Mouse (Mus musculus) lung, embryonic 15.5 days (tissue): ENCODE measurements at regions not wholly inside any gene's neighbourhood (a gene's known extent, or its start where the extent isn't known, plus 50 kb on each side); places are given as distances from the start of the nearest gene placed in this dataset.
"Not testable (repeated sequence)": the region's sequence is repeated elsewhere in the genome, so short reads cannot be mapped to it uniquely, and the experiment has no call there.

Experiments
- ATAC-seq: fragments of 200-750 bp; cut with Nextera tagmentation; 2 replicates; pipeline ENCODE4 v1.8.0; 2017; ENCODE audit warnings: moderate number of reproducible peaks, borderline replicate concordance; ENCODE audit not compliant: low FRiP score, low TSS enrichment; ENCODE audit errors: extremely low read depth
- H3K27ac ChIP-seq: fragments of 300-500 bp; sonication (generic); 2 replicates; pipeline ENCODE4 v1.5.1; 2015; ENCODE audit warnings: moderate library complexity, mild to moderate bottlenecking, inconsistent platforms
- H3K27me3 ChIP-seq: fragments of 300-500 bp; sonication (generic); 2 replicates; pipeline ENCODE4 v1.6.1; 2015; ENCODE audit warnings: inconsistent platforms
- H3K36me3 ChIP-seq: fragments of 300-500 bp; sonication (generic); 2 replicates; pipeline ENCODE4 v1.6.1; 2015; ENCODE audit warnings: inconsistent platforms
- H3K4me1 ChIP-seq: fragments of 300-500 bp; sonication (generic); 2 replicates; pipeline ENCODE4 v1.6.1; 2015; ENCODE audit warnings: inconsistent platforms
- H3K4me2 ChIP-seq: fragments of 300-500 bp; sonication (generic); 2 replicates; pipeline ENCODE4 v1.6.1; 2015; ENCODE audit warnings: inconsistent platforms, mild to moderate bottlenecking, moderate library complexity
- H3K4me3 ChIP-seq: fragments of 300-500 bp; sonication (generic); 2 replicates; pipeline ENCODE4 v1.5.1; 2015; ENCODE audit warnings: mild to moderate bottlenecking, inconsistent platforms
- H3K9ac ChIP-seq: fragments of 300-500 bp; sonication (generic); 2 replicates; pipeline ENCODE4 v1.6.1; 2015; ENCODE audit warnings: inconsistent platforms
- H3K9me3 ChIP-seq: fragments of 300-500 bp; sonication (generic); 2 replicates; pipeline ENCODE4 v1.6.1; 2016; ENCODE audit warnings: inconsistent platforms
- WGBS: fragments of 180-500 bp; shearing (Covaris S2); methylation state at CpG from one replicate; pipeline ENCODE4 v1.1.7; 2015; 5-methylcytosine and 5-hydroxymethylcytosine counted together

DNA sequence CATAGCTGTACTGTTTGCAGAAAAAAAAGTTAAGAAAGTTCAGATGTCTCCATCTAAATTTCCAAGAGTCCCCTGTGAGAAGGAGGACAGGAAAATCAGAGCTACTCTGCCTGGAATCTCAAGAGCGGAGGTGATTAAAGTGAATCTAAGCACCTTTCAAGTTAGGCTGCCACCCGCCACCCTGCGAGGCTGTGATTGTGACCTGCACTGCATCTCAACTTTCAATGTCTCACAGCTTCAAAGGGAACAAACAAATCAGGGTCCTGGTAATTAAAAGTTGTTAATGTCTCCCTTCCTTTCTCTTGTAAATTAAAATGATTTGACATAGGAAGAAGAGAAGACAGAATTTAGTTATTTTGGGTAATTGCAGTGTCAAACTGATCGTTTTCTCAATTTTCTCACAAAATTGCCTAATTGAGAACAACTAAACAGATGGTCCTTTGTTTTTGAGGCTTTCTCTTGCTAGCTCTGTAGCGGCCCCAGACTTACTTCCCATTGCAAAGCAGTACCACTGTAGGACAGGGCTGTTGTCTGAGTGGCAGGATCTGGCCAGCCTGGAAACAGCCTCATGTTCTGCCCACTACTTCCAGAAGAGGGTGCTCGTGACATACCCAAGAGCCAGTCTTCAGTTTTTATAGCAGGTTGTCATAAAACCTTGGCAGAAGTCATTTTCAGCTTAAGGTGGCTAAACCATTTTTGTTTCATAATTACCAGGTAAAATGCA lies 187.9 kb upstream of the Pfkp start:
- no peak overlapping the region for H3K27ac ChIP-seq
- no peaks in the 10 kb centered on the region for H3K4me1 ChIP-seq
- no peaks in the 10 kb centered on the region for H3K9me3 ChIP-seq
- no peak overlapping the region for H3K9ac ChIP-seq
- H3K27me3 ChIP-seq, result no peaks in the 10 kb centered on the region
- WGBS, result 32% methylated on average over 6 of the region's 6 CpGs
- H3K4me3 ChIP-seq, result no peak overlapping the region
- H3K36me3 ChIP-seq, result no peaks in the 10 kb centered on the region
- ATAC-seq, result no peak
- H3K4me2 ChIP-seq, result no peak overlapping the region

DNA sequence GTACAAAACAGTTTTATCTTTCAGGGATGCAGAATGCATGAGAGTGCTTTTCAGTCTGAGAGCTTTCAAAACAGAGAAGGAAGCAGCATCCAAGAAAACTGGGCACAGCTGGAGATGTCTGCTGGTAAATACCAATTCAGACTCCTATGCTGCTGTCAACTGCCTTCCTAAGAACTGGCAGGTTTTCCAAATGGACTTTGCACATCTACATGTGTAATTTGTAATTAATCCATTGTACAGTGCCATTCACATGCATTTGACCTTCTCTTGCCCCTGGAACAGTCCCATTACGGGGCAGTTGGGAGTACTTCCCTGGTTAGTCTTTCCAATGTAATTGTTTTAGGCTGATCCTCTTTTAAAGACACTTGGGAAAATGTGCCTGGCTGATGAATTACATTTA lies 181.3 kb upstream of the Pfkp start:
- no peak for ATAC-seq
- H3K4me2 ChIP-seq, result no peak overlapping the region
- no peak overlapping the region for H3K9ac ChIP-seq

GRCm38 (mm10) chr13:6829346-6829745 lies 180.8 kb upstream of the Pfkp start:
- Histone ChIP-seq H3K36me3 (no peaks in the 10 kb centered on the region), H3K27me3 (no peaks in the 10 kb centered on the region), H3K4me2 (no peak overlapping the region), H3K27ac (no peak overlapping the region), H3K9ac (no peak overlapping the region), H3K4me1 (no peaks in the 10 kb centered on the region), H3K9me3 (no peaks in the 10 kb centered on the region), H3K4me3 (no peak overlapping the region)
- 90% methylated on average over 5 of the region's 5 CpGs for WGBS
- no peak for ATAC-seq

More for the DNA sequence above, 181.3 kb upstream of the Pfkp start:
- Histone ChIP-seq H3K9me3 (no peaks in the 10 kb centered on the region), H3K36me3 (no peaks in the 10 kb centered on the region), H3K4me1 (no peaks in the 10 kb centered on the region), H3K27ac (no peak overlapping the region), H3K4me3 (no peak overlapping the region), H3K27me3 (no peaks in the 10 kb centered on the region)
- 67% methylated on average over 1 of the region's 1 CpGs for WGBS

- H3K27ac ChIP-seq, result not testable (repeated sequence)
- 77% methylated on average over 8 of the region's 8 CpGs for WGBS
These were observed 180.2 kb upstream of the Pfkp start for GRCm38 (mm10) chr13:6828601-6829330.

DNA sequence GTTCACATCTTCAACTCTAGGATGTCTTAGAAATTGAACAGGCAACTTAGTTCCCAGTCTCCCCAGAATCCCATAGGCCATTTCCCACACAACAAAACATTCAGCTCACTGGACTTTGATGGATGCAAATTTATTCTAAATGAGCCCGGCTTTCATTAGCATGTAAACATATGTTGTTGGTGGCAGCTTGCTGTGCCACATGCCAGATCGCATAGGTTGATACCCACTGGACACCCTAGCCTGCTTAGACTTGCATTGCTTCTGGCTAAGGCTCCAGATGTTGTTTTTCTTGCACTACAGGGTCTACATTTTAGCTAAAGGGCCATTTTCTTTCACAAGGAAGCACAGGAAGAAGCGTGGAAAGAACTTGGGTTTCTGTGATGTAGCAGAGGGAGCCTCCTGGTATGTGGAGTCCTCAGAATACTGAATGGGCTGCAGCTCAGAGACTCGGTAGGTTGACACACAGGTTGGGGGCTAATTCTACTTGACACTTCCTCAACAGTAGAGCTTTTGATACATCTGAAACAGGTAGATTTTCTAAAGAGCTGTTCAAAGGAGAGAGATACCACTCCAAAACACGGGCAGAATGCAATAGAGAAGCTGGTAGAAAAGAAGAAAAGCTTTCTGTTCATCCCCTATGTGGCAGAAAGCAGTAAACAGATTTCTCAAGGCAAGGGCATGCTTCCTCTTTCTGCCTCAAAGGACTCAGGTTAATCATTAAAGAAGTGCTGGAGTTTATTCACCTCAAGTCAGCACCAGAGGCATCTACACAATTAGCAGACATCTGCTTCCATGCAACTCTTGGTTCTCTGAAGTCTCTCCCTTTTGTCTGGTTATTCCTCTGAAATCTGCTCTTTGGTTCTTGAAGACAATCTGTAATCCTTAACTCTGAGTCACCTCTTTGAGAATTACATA lies 153.9 kb upstream of the Pfkp start:
- WGBS, result 65% methylated on average over 5 of the region's 5 CpGs
- H3K27ac ChIP-seq, result no peak overlapping the region
- no peaks in the 10 kb centered on the region for H3K36me3 ChIP-seq
- no peak overlapping the region for H3K9ac ChIP-seq
- H3K9me3 ChIP-seq, result no peaks in the 10 kb centered on the region
- no peak overlapping the region for H3K4me3 ChIP-seq
- H3K4me1 ChIP-seq, result no peaks in the 10 kb centered on the region
- no peaks in the 10 kb centered on the region for H3K27me3 ChIP-seq
- no peak for ATAC-seq
- no peak overlapping the region for H3K4me2 ChIP-seq

More at GRCm38 (mm10) chr13:6828601-6829330, 180.2 kb upstream of the Pfkp start:
- H3K4me3 ChIP-seq, H3K27me3 ChIP-seq, H3K9me3 ChIP-seq, H3K4me2 ChIP-seq, H3K36me3 ChIP-seq, ATAC-seq, H3K9ac ChIP-seq, H3K4me1 ChIP-seq: not testable (repeated sequence)

GRCm38 (mm10) chr13:6767936-6768588 lies 119.5 kb upstream of the Pfkp start:
- Histone ChIP-seq H3K36me3 (no peaks in the 10 kb centered on the region), H3K27ac (no peak overlapping the region), H3K4me3 (no peak overlapping the region), H3K4me1 (no peaks in the 10 kb centered on the region), H3K4me2 (no peak overlapping the region), H3K27me3 (no peaks in the 10 kb centered on the region), H3K9me3 (no peaks in the 10 kb centered on the region), H3K9ac (no peak overlapping the region)
- ATAC-seq, result no peak
- WGBS, result 70% methylated on average over 6 of the region's 6 CpGs

GRCm38 (mm10) chr13:6757151-6757550 lies 108.6 kb upstream of the Pfkp start:
- Histone ChIP-seq H3K27me3 (no peaks in the 10 kb centered on the region), H3K4me2 (no peak overlapping the region), H3K27ac (no peak overlapping the region), H3K36me3 (no peaks in the 10 kb centered on the region), H3K9ac (no peak overlapping the region), H3K4me1 (no peaks in the 10 kb centered on the region), H3K4me3 (no peak overlapping the region), H3K9me3 (no peaks in the 10 kb centered on the region)
- no peak for ATAC-seq
- WGBS, result 77% methylated on average over 1 of the region's 1 CpGs

- no peaks in the 10 kb centered on the region for H3K36me3 ChIP-seq
- H3K4me3 ChIP-seq, result no peak overlapping the region
- ATAC-seq, result no peak
- WGBS, result 74% methylated on average over 5 of the region's 5 CpGs
- no peaks in the 10 kb centered on the region for H3K27me3 ChIP-seq
- H3K9ac ChIP-seq, result no peak overlapping the region
- H3K4me1 ChIP-seq, result no peaks in the 10 kb centered on the region
- no peaks in the 10 kb centered on the region for H3K9me3 ChIP-seq
- no peak overlapping the region for H3K27ac ChIP-seq
- no peak overlapping the region for H3K4me2 ChIP-seq
These were observed 103.0 kb upstream of the Pfkp start for GRCm38 (mm10) chr13:6751599-6751998.

DNA sequence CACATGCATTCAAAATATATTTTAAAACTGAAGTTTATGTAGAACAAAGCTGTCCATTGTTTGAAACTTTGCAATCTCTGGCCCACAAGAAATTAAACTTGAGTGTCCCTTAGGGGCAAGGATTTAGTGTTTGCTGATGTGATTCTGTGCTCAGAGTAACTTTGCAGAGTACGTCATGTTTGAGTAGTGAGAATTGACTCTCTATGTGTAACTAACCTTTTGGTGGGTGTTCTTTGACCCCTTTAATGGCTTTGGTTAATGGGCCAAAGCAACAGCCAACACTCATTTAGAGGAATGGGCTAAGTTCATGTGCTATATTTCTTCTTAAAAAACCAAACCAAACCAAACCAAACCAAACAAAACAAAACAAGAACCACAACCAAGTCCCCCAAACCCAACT lies 102.6 kb upstream of the Pfkp start:
- 39% methylated on average over 1 of the region's 1 CpGs for WGBS
- no peak for ATAC-seq

GRCm38 (mm10) chr13:6741916-6742315 lies 93.3 kb upstream of the Pfkp start:
- Histone ChIP-seq H3K36me3 (no peaks in the 10 kb centered on the region), H3K4me3 (no peak overlapping the region)

More for the DNA sequence above, 102.6 kb upstream of the Pfkp start:
- Histone ChIP-seq H3K36me3 (no peaks in the 10 kb centered on the region), H3K4me2 (no peak overlapping the region), H3K9ac (no peak overlapping the region), H3K27ac (no peak overlapping the region), H3K27me3 (no peaks in the 10 kb centered on the region), H3K4me1 (no peaks in the 10 kb centered on the region), H3K4me3 (no peak overlapping the region), H3K9me3 (no peaks in the 10 kb centered on the region)

DNA sequence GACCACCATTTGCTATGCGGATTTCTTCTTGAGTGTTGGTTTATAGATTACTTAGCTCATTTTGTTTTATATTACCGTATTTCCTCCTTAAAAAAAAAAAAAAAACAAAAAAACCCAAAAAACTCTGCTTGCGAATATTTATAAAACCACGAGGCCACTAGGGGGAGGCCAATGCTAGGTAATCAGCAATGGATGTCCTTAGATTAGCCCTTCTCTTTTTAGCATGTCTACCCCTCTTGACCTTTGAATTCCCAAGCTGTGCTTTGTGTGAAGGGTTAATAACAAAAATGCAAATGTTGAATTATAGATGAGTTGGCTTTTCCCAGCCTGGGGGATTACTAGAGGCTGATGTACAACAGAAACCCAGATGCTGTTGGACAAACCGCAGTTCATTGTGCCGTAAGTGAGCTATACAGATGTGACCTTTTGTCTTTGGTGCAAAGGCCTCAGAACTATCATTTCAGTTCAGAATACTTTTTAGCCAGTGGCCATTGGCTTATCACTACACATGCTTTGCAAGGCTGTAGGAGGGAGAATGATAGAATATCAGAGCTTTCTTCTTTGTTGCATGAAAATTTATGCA lies 88.5 kb upstream of the Pfkp start:
- 57% methylated on average over 6 of the region's 6 CpGs for WGBS
- Histone ChIP-seq H3K9ac (no peak overlapping the region), H3K27me3 (no peaks in the 10 kb centered on the region), H3K4me3 (no peak overlapping the region), H3K27ac (no peak overlapping the region), H3K36me3 (no peaks in the 10 kb centered on the region), H3K4me2 (no peak overlapping the region), H3K9me3 (no peaks in the 10 kb centered on the region), H3K4me1 (no peaks in the 10 kb centered on the region)
- ATAC-seq, result no peak

More at GRCm38 (mm10) chr13:6741916-6742315, 93.3 kb upstream of the Pfkp start:
- Histone ChIP-seq H3K9me3 (no peaks in the 10 kb centered on the region), H3K9ac (no peak overlapping the region), H3K27ac (no peak overlapping the region), H3K4me1 (no peaks in the 10 kb centered on the region), H3K27me3 (no peaks in the 10 kb centered on the region), H3K4me2 (no peak overlapping the region)
- no peak for ATAC-seq
- 79% methylated on average over 4 of the region's 4 CpGs for WGBS
